Mouse (Mus musculus) adrenal gland (tissue): ENCODE results near the gene Pdlim5.

ENCODE experiments used
- intact Hi-C: fragments of 180-260 bp; cut with DNase I; formaldehyde crosslinking; loops from one replicate; pipeline ENCODE4 v1.15.1; 2025

Gene Pdlim5

DNA sequence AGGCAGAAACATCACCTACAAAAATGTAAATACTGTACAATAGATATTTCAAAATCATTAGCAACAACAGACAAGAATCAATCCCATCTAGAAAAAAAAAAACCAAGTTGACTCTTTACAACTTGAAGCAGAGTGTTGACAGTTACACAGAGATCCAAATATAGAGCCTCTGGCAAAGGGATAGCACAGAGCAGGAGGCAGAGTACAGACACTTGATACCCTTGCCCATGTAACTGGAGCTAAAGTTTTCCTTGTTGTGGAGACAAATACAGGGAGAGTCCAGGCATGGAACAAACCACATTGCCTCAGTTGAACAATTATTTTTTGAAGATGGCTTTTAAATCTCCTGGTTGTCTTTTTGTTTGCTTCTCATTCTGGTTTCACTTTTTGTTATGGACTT, 15.4 kb upstream of the Pdlim5 start:
- intact Hi-C loops, result no loop called here

DNA sequence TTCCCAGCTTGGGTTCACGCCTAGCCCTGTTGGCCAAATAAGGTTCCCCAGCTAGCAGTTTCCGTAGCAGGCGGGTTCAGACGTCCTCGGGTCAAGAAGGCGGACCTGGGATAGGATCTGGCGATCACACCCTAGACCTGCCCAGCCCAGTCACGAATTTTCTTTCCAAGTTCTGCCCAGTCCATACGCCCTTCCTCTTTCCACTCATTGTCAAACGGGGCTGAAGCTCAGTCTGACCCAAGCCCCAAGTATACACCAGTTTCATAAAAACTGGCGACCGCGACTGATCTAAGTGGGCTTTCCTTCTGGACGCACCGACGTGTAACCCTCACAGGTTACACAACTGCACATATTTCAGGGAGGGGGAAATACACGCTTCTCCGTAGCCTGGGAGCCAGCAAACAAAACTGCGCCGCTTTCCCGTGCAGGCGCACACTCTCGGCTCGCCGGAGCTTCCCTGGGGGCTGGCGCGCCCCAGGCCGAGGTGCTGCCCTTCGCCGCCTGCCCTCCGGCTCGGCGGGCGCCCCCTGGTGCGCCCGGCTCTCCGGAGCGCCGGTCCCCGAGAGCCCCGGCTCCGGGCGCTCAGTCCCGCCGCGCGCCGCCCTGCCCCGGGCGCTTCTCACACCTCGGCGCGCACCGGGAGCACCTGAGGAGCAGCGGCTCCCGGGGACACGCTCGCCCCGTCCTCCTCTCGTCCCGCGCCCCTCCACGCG, 544 bp downstream of the Pdlim5 start:
- intact Hi-C loops, result loop anchor here (5.0 kb wide), 3 partner anchors 47 to 93 kb away; no protein-coding TSS in a partner anchor

DNA sequence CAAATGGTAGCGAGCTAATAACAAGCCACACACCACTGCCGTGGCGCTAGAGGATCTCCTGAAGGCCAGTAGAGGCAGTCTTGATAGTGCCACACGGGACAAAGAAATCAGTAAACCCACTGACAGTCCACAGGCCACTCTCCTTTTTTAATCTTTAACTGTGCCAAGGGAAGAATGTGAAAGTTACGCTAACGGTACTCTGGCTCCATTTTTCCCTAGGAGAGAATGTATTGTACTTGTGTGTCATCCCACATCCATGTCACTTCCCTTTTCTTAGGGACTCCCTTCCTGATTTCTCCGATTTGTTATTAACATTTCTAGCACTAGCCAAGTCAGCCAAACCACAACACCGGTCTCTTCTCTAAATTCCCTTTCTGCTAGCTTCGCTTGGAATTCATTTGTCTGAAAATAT, 1.5 kb downstream of the Pdlim5 start:
- intact Hi-C loops, result loop anchor here (5.0 kb wide), 1 partner anchor 47 kb away; no protein-coding TSS in a partner anchor

DNA sequence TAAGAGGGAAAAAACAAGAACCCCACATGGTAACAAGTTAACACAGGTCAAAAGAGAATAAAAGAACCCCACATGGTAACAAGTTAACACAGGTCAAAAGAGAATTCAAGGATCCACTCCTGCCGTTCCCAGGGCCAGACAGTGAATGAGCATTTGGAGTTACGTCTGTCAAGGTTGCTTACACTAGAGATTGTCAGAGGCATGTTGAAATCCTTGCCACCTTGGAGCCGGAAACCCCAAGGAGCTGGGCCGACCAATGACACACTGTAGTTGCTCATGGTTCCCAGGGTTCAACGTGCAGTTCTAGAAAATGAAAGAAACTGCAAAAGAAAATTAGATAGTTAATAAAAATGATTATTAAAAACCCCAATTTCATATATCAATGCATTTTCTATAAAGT, 4.0 kb downstream of the Pdlim5 start:
- intact Hi-C loops, result loop anchor here (5.0 kb wide), 1 partner anchor 44 kb away; no protein-coding TSS in a partner anchor

DNA sequence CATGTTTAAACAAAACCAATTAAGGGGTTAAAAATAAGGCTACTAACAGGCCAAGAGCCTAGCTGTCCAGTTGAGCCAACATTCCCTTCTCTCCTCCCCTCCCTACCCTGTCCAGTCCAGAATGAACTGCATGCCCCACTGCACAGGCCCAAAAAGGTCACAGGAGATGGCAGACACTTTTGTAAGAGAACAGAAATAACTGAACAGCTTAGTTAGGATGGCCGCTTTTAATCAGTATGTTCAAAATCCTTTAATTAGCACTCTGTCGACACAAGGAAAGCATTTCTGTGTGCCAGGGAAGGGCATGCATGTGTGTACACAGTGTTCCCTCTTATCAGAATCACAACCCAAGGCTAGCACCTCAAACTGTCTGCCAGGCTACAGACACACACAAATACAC, 5.2 kb downstream of the Pdlim5 start:
- intact Hi-C loops, result loop anchor here (5.0 kb wide), 1 partner anchor 43 kb away; no protein-coding TSS in a partner anchor

DNA sequence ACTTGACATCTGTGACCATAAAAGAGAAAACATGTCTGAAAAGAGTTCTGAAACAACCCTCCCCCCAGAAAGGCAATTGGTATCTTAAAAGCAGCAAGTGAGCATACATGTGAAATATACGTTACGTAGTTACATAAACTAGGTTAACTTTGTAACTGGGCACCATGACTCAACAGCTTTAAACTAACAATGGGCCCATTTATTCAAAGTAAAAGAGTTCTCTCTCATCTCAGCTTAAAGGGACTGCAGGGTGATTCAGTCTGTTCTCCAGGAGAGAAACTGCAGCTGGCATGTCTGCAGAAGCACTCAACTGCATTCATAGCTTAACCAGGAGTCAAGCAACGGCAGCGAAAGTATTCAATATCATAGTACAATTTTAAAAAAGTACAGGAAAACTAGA, 7.3 kb downstream of the Pdlim5 start:
- intact Hi-C loops, result no loop called here

DNA sequence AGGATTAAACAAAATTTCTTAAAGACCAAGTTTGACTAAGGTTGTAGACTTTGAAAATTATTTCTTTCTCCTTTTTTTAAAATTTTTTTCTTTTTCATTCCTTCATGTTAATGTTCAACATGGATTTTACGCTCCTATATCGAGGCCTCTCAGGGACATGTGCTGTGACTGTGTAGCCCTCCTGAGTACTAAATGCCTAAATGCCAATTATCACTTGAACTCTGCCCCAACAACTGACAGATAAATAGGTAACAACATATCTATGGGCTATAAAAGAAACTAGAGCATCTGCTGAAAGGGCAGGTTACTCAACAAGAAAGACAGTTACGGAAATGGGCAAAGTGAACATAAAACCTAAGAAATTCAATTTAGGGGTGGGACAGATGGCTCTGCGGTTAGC, 9.0 kb downstream of the Pdlim5 start:
- intact Hi-C loops, result no loop called here

DNA sequence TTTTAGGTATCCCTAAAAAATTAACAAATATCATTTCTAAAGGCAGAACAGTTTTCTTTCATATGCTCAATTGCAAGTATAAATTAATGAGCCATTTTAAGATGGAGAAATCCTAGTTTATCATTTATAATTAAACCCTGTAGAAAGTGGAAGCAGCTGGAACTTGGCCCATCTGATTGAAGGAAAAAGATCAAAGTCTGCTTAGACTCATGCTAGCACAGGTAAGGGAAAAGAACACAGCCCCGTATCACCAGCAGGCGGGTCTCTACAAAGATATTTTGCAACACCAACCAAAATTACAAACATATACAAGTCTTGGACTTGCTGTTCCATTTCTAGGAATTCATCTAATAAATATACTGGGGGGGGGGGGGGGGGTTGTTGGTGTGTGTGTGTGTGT, 9.8 kb downstream of the Pdlim5 start:
- intact Hi-C loops, result no loop called here

DNA sequence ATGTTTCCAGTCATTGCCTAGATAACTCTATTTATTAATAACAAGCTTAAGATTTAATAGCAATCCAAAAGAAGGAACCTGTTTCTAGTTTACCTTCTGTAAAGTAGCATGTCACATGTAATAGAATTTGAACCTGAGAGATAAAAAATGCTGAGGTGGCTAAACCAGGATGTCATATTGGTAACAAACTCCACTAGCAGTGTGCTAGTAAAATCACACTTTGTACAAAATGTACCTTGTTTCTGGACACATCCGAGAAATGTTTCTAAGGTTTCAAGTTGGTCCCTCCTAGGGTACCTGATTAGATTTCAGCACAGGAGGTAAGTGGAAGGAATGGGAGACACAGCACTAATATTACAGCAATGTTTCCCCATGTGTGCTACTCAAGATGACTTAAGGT, 18.9 kb downstream of the Pdlim5 start:
- intact Hi-C loops, result no loop called here

DNA sequence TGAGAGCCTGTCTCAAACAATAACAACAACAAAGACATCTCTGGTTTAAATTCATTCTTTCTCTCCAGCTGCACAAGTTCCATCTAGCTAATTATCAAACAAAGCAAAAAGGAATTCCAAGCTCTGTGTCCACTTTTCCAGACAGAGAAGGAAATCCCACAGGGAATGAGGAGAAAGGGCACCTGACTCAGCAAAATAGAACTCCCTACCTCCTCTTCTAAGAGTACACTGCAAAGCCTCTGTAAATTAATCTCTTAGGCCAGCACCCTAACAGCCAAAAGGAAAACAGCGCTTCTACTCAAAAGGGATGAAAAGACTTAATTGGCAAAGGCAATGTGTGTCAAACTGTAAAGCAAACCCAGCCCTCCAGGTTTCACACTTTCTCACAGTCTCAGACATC, 20.4 kb downstream of the Pdlim5 start:
- intact Hi-C loops, result no loop called here

DNA sequence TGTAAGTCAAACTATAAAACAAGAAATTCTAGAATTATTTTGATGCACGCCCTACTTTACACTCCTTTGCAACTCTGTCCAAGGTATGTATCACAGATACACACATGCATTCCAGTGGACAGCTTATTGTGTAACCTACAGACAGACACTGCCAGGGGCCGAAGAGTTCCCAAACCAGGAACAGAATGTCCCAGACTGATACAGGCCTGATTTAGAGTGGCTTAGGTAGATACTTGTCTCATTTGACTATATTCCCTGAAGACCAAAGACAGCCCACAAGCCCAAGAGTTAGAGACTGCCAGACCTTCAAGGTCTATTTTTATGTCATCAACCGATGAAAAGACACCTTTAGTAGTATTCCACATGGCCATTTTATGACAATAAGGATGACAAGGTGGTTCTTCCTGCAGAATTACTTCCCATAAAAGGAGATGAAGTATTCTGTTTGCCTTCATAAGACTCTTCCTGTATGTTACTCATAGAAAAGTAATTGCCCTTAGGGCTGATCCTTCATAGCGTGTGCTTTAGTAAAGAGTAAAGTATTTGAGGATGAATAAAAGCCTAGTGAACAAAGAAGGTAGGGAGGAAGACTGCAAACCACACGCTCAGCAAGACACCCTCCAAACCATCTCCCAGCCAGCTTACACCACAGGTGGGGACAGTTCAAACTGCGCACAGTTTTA, 22.9 kb downstream of the Pdlim5 start:
- intact Hi-C loops, result no loop called here

DNA sequence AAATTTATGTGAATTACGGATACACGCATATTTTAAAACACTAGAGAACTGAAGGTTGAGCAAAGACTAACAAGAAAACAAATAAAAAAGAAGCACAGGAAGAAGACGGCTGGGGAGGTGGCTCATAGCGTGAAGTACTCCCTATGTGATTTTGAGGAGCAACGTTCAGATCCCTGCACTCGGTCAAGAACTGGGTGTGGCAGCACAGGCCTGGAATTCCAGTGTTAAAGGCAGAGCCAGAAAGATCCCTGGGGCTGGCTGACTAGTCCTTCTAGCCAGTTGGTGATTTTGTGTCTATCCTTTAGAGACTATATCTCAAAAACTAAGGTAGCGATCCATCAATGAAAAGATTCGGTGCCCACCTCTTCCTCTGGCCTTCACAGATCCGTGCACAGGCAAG, 27.1 kb downstream of the Pdlim5 start:
- intact Hi-C loops, result no loop called here

DNA sequence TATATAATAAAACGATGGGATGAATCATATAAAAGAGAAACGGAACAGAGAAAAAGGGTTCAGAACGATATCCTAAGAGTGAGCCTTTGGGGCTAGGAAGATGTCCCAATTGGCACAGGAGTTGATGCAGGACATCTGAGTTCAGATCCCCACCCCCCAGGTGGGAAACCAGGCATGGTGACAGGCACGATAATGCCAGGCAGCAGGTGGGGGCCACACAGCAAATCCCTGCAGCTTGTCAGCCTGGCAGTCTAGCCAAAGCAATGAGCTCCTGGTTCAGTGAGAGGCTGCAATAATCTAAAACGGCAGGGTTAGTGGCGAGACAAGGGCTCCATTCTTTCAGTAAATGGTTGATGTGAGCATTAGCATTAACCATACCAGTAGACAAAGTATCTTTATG, 33.4 kb downstream of the Pdlim5 start:
- intact Hi-C loops, result no loop called here

DNA sequence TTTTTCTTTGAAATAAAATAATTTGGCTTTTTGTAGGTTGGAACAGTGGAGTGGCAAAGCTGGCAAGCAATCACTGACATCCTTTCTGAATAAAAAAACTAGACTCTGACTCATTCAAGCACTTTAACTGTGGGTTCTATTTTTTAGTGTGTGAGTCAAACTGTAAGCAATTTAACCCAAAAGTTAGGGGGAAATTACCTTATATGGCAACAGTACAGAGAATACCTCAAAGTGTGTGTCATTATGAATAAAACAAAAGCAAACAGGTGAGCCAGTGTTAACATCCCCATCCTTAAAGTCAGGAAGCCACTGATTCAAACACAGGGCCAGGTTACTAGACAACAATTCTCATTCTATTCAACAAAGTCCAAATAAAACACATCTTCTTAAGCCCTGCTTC, 36.5 kb downstream of the Pdlim5 start:
- intact Hi-C loops, result no loop called here

DNA sequence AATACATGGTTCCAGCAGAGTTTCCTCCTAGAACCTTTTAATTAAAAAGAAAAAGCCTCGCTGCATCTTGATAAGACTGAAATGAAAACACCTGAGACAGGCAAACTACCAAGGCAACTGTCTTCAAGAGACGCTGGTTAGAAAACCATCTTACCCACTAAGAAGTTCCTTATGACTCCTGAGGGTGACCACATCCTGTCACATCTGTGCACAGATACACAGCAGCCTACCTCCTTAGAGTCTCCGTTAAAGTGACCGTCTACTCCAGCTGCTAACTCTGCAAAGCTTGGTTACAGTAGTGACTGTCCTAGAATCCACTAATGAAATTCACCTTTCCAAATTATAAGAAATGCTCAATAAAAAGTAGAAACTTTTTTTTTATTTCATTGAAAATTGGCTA, 38.8 kb downstream of the Pdlim5 start:
- intact Hi-C loops, result no loop called here

DNA sequence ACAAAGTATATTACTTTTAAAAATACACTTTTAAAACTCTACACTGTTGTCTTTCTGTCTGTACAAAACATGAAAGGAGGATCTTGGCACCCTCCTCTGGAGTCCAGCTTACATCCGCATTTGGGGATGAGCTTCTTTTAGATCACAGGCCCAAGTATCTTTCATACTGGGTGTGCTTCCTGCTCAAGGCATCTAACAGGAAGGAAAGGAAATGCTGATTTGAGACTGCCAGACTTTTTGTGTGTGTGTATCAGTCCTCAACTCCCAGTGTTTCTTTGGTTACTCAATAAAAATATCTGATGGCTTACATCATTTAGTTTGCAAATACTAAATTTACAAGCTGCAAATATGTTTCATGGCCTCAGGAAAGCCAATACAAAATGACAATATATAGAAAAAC, 42.3 kb downstream of the Pdlim5 start:
- intact Hi-C loops, result no loop called here

DNA sequence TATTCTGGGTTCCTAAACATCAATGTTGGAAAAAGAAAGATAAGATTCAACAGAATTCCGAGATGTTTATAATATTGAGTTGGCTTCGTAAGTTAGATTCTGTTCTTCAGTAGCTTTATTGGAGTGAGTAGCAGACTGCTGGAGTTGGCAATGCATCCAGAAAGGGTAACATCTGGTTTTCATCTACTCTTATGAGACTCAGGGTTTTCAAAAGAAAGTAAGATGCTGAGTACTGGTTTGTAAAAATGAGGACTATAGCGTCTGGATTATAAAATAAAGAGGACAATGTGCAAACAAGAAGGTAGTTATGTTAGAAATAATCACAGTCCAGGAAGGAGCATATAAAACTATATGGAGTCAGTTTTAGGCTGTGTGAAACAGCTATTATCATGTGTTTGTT, 45.0 kb downstream of the Pdlim5 start:
- intact Hi-C loops, result no loop called here

DNA sequence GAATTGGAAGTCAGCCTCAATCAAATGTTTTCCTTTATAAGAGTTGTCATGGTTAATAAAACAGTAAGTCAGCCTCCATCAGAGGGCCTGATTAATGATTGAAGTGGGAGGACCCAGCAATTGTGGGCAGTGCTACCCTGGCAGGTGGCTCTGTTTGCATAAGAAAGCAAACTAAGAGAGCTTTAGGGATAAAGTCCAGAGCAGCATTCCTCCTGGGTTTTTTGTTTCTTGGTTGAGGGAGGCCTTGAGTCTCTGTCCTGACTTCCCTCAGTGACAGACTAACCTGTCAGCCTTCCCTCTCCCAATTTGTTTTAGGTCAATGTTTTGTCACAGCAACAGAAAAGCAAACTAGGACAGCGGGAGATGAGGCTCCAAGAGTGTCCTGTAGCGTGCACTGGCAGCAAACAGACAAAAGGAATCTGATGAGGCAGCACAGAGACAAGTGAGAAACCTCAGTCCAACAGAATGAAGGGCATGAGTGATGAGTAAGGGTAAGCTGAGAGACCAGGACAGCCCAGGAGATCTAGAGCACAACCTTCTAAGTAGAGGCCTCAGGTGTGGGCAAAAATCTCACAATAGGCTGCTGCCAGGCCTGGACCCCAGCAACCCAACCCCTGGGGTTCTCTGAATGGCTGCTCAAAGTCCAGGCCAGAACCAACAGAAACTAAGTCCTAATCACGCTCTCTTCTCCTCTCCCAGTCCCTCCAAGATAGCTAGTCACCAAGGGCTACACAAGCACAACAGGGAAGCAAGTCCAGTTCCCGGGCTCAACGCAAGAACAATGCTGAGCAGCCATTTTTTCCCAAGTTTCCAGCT, 46.5 kb downstream of the Pdlim5 start:
- intact Hi-C loops, result loop anchor here (5.0 kb wide), 1 partner anchor 43 kb away; no protein-coding TSS in a partner anchor

DNA sequence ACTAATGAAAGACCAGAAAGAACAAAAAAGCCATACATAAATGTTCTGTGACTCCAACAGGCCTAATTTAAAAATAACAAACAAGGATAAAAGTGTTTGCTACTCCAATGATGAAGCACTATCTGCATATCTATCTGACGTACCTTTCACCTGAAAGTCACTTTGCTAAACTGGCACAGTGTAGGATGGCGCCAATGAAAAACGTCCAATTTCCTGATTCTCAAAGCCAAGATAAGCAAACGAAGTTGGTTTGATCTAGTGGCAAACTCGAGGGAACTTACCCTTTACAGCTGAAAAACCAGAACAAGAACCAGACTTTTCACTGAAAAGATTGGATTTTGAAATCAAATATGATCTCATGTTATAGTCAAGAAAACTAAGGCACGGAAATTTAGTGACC, 49.2 kb downstream of the Pdlim5 start:
- intact Hi-C loops, result loop anchor here (5.0 kb wide), 1 partner anchor 46 kb away; no protein-coding TSS in a partner anchor

DNA sequence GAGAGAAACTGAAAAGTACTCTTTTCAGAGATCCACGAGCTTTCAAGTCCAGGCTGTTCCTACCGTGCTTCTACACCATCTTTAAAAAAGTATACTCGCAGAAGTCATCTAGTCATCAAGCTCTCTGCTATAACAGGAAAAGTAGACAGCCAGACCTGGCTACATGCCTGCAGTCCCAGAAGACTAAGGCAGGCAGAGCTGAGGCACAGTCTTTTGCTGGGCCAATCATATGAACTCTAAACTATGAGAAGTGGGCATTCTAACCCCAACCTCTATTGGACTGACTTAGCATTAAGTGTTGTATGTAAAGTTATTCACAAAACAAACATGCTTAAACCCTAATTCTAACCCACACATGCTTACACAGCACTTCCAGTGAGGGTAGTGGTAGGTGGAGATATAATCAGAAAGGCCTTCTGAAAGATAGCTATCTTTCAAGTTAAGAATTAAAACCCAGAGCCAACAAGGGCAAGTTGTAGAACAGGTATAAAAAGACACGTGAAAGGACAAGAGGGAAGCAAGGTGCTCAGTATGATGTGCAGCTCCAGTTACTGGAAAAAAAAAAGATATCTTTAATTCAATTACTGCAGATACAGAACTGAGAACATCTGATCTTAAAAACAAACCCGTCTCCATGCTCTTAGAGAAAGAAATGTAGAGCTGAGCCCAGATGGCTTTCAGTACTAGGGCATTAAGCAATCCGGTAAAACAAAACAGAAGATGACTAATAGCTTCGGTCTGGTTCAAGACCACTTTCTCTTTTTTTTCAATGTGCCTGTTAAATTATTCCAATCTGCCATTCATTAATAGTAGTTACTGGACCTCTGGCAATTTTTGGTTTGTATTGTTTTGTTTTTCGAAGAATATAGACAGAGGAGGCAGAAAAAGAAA, 50.0 kb downstream of the Pdlim5 start:
- intact Hi-C loops, result loop anchor here (5.0 kb wide), 1 partner anchor 47 kb away; no protein-coding TSS in a partner anchor

DNA sequence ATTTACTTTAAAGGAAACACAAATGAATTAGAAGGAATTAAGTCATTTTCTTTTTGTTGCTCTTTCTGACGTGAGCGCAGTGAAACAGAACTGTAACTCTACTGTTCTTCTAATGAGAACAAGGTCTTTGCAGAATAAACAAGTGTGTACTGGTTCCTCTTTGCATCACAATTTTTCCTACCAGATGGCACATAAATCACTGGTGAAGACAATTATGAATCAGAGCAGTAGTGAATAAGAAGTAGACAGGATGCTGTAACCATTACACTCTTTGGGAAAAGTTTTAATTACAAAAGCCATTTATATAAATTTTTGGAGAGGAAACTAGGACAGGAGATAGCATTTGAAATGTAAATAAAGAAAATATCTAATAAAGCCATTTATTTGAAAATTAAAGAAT, 51.7 kb downstream of the Pdlim5 start:
- intact Hi-C loops, result no loop called here
